Mouse (Mus musculus): ENCODE data around the gene Zfp62. TPM values are rescaled to one million over a fixed set of nuclear protein-coding genes. Genes with fewer than 3 reads are reported as not detected.

Gene Zfp62
- polyA plus RNA-seq, 1 experiment: 5.6 TPM

- no peak overlapping the region for H3K4me3 ChIP-seq
- TF ChIP-seq SRF (IDR thresholded peaks at IDR 0.05; ENCODE audit: control insufficient read depth, insufficient read length, low read depth) (no peak), REST (IDR thresholded peaks at IDR 0.05; ENCODE audit: insufficient read depth, insufficient read length) (no peak), POLR2AphosphoS2 (IDR thresholded peaks at IDR 0.05; ENCODE audit: insufficient read length, low read depth) (no peak), CEBPB (IDR thresholded peaks at IDR 0.05; ENCODE audit: insufficient read depth, poor library complexity, severe bottlenecking) (no peak), USF1 (IDR thresholded peaks at IDR 0.05; ENCODE audit: low read depth) (no peak), MYOG (IDR thresholded peaks at IDR 0.05; ENCODE audit: control insufficient read depth in 1 of 3, insufficient read depth in 1 of 3, insufficient read length in 2 of 3, low read depth in 2 of 3) (no peak), TCF12 (IDR thresholded peaks at IDR 0.05; ENCODE audit: insufficient read depth, poor library complexity, severe bottlenecking) (no peak), TCF3 (IDR thresholded peaks at IDR 0.05; ENCODE audit: insufficient read length, low read depth) (no peak), MAX (IDR thresholded peaks at IDR 0.05; ENCODE audit: low read depth) (no peak), POLR2A (IDR thresholded peaks at IDR 0.05; ENCODE audit: insufficient read length, low read depth) (no peak), E2F4 (IDR thresholded peaks at IDR 0.05; ENCODE audit: insufficient read depth) (no peak), MYOD1 (IDR thresholded peaks at IDR 0.05; ENCODE audit: control insufficient read depth in 1 of 3, insufficient read length in 2 of 3, low read depth in 2 of 3) (no peak)
Observed at GRCm38 (mm10) chr11:49261313-49261855, 58.3 kb downstream of the Zfp62 start.

DNA sequence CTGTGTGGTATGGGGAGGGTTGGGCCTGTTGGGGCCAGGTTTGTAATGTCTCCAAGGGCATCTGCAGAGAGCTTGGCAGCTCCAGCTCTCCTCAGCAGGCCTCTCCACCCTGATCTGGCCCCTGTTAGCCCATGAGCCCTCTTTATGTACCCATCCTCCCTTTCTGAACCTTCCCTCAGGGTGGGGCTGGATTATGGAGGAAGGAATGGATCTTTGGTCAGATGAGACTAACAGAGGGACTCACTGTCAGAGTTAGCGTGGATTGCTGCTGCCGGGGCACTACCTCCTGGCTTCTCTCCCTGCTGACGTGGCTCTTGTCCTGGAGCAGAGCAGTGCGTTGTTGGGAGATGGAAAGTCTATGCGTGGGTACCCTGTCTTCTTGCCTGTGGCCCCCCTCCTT is 59.2 kb downstream of the Zfp62 start:
- peaks cover 5% of the 10 kb centered on the region for H3K79me2 ChIP-seq (ENCODE audit: control insufficient read depth, insufficient read depth)
- H3K4me2 ChIP-seq (ENCODE audit: low read depth): no peak overlapping the region
- H3K4me3 ChIP-seq: no peak overlapping the region
- no peaks in the 10 kb centered on the region for H3K27me3 ChIP-seq (ENCODE audit: control insufficient read depth, insufficient read depth, insufficient read length)
- TF ChIP-seq TCF3 (IDR thresholded peaks at IDR 0.05; ENCODE audit: insufficient read length, low read depth) (no peak), USF1 (IDR thresholded peaks at IDR 0.05; ENCODE audit: low read depth) (no peak), SRF (IDR thresholded peaks at IDR 0.05; ENCODE audit: control insufficient read depth, insufficient read length, low read depth) (no peak), REST (IDR thresholded peaks at IDR 0.05; ENCODE audit: insufficient read depth, insufficient read length) (no peak), E2F4 (IDR thresholded peaks at IDR 0.05; ENCODE audit: insufficient read depth) (no peak), POLR2A (IDR thresholded peaks at IDR 0.05; ENCODE audit: insufficient read length, low read depth) (no peak), POLR2AphosphoS2 (IDR thresholded peaks at IDR 0.05; ENCODE audit: insufficient read length, low read depth) (no peak), MYOG (IDR thresholded peaks at IDR 0.05; ENCODE audit: control insufficient read depth in 1 of 3, insufficient read depth in 1 of 3, insufficient read length in 2 of 3, low read depth in 2 of 3) (no peak), MYOD1 (IDR thresholded peaks at IDR 0.05; ENCODE audit: control insufficient read depth in 1 of 3, insufficient read length in 2 of 3, low read depth in 2 of 3) (no peak), MAX (IDR thresholded peaks at IDR 0.05; ENCODE audit: low read depth) (no peak), CEBPB (IDR thresholded peaks at IDR 0.05; ENCODE audit: insufficient read depth, poor library complexity, severe bottlenecking) (no peak), TCF12 (IDR thresholded peaks at IDR 0.05; ENCODE audit: insufficient read depth, poor library complexity, severe bottlenecking) (no peak)
- no peak overlapping the region for H3ac ChIP-seq (ENCODE audit: control insufficient read depth, insufficient read length)
- peaks cover 19% of the 10 kb centered on the region for H3K36me3 ChIP-seq (ENCODE audit: control insufficient read depth, insufficient read depth)

More at GRCm38 (mm10) chr11:49261313-49261855, 58.3 kb downstream of the Zfp62 start:
- H3ac ChIP-seq (ENCODE audit: control insufficient read depth, insufficient read length): no peak overlapping the region
- peaks cover 5% of the 10 kb centered on the region for H3K79me2 ChIP-seq (ENCODE audit: control insufficient read depth, insufficient read depth)
- H3K36me3 ChIP-seq (ENCODE audit: control insufficient read depth, insufficient read depth): peaks cover 19% of the 10 kb centered on the region
- no peak overlapping the region for H3K4me2 ChIP-seq (ENCODE audit: low read depth)
- no peaks in the 10 kb centered on the region for H3K27me3 ChIP-seq (ENCODE audit: control insufficient read depth, insufficient read depth, insufficient read length)

DNA sequence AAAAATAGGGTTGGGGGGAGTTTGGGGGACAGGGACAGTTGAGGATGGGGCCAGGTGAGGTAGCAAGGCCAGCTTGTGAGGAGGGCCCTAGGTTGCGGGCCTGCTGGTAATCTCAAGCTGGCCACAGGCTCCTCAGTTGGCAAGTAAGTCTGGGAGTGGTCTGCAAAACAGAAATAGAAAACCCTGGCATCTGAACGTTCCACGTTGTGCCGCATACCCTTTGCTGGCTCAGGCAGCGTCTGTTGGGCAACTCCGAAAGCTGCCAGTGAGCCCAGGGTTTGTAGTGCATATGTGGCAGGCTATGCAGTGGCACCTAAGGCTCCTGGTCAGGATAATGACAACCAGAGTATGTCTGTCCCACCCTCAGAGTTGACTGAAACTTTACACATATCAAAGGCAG is 60.1 kb downstream of the Zfp62 start:
- Histone ChIP-seq H3K4me3 (no peak overlapping the region), H3K36me3 (ENCODE audit: control insufficient read depth, insufficient read depth) (peaks cover 16% of the 10 kb centered on the region), H3K4me2 (ENCODE audit: low read depth) (no peak overlapping the region), H3ac (ENCODE audit: control insufficient read depth, insufficient read length) (no peak overlapping the region), H3K79me2 (ENCODE audit: control insufficient read depth, insufficient read depth) (peaks cover 5% of the 10 kb centered on the region), H3K27me3 (ENCODE audit: control insufficient read depth, insufficient read depth, insufficient read length) (no peaks in the 10 kb centered on the region)
- no peak for TF ChIP-seq REST (IDR thresholded peaks at IDR 0.05; ENCODE audit: insufficient read depth, insufficient read length)

DNA sequence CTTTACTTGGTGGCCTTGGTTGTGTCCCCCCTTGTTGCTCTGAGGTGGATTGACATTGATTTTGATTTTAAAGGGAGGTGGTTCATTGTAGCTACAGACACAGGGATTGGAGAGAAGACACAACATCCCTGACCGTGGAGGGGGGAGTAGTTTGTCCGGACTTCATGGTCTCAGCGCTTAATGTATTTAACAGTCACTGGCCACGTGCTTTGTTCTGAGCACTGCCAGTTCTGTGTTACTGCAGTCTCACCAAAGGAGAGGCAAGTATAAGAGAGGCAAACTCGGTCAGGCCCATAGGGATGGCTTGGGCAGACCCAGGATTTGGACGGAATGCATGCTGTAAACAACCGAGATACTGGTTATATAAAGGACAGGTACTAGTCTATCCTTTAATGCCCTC is 61.0 kb downstream of the Zfp62 start:
- Histone ChIP-seq H3K79me2 (ENCODE audit: control insufficient read depth, insufficient read depth) (no peaks in the 10 kb centered on the region), H3K27me3 (ENCODE audit: control insufficient read depth, insufficient read depth, insufficient read length) (no peaks in the 10 kb centered on the region), H3K36me3 (ENCODE audit: control insufficient read depth, insufficient read depth) (peaks cover 9% of the 10 kb centered on the region), H3ac (ENCODE audit: control insufficient read depth, insufficient read length) (no peak overlapping the region), H3K4me3 (no peak overlapping the region), H3K4me2 (ENCODE audit: low read depth) (no peak overlapping the region)
- no peak for TF ChIP-seq CEBPB (IDR thresholded peaks at IDR 0.05; ENCODE audit: insufficient read depth, poor library complexity, severe bottlenecking)
- no peak for TF ChIP-seq TCF3 (IDR thresholded peaks at IDR 0.05; ENCODE audit: insufficient read length, low read depth)
- TF ChIP-seq MYOG (IDR thresholded peaks at IDR 0.05; ENCODE audit: control insufficient read depth in 1 of 3, insufficient read depth in 1 of 3, insufficient read length in 2 of 3, low read depth in 2 of 3): no peak
- no peak for TF ChIP-seq POLR2AphosphoS2 (IDR thresholded peaks at IDR 0.05; ENCODE audit: insufficient read length, low read depth)
- no peak for TF ChIP-seq POLR2A (IDR thresholded peaks at IDR 0.05; ENCODE audit: insufficient read length, low read depth)
- no peak for TF ChIP-seq MYOD1 (IDR thresholded peaks at IDR 0.05; ENCODE audit: control insufficient read depth in 1 of 3, insufficient read length in 2 of 3, low read depth in 2 of 3)
- no peak for TF ChIP-seq REST (IDR thresholded peaks at IDR 0.05; ENCODE audit: insufficient read depth, insufficient read length)
- TF ChIP-seq E2F4 (IDR thresholded peaks at IDR 0.05; ENCODE audit: insufficient read depth): no peak
- TF ChIP-seq USF1 (IDR thresholded peaks at IDR 0.05; ENCODE audit: low read depth): no peak
- TF ChIP-seq MAX (IDR thresholded peaks at IDR 0.05; ENCODE audit: low read depth): no peak
- no peak for TF ChIP-seq TCF12 (IDR thresholded peaks at IDR 0.05; ENCODE audit: insufficient read depth, poor library complexity, severe bottlenecking)

DNA sequence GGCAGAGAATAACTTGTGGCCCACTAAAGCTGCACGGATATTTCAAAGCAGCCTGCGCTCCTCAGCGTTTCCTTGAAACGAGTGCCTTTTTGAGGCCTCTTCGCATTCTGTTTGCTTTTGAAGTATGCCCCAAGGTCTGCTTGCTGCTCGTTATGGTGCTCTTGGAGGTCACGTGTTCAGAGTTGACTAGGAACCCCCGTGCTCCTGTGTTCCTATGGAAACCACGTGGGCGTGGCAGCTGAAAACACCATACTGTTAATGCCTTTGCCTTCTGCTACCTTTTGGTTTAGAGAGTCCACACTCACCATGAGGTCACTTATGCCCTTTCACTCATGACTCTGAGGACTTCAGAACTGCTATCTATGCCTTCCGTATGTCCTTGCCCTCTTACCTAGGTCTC is 61.5 kb downstream of the Zfp62 start:
- TF ChIP-seq CEBPB (IDR thresholded peaks at IDR 0.05; ENCODE audit: insufficient read depth, poor library complexity, severe bottlenecking): no peak
- no peak for TF ChIP-seq POLR2AphosphoS2 (IDR thresholded peaks at IDR 0.05; ENCODE audit: insufficient read length, low read depth)
- TF ChIP-seq MAX (IDR thresholded peaks at IDR 0.05; ENCODE audit: low read depth): no peak
- no peak for TF ChIP-seq E2F4 (IDR thresholded peaks at IDR 0.05; ENCODE audit: insufficient read depth)
- no peak for TF ChIP-seq USF1 (IDR thresholded peaks at IDR 0.05; ENCODE audit: low read depth)
- no peak for TF ChIP-seq SRF (IDR thresholded peaks at IDR 0.05; ENCODE audit: control insufficient read depth, insufficient read length, low read depth)
- no peak for TF ChIP-seq REST (IDR thresholded peaks at IDR 0.05; ENCODE audit: insufficient read depth, insufficient read length)
- TF ChIP-seq MYOD1 (IDR thresholded peaks at IDR 0.05; ENCODE audit: control insufficient read depth in 1 of 3, insufficient read length in 2 of 3, low read depth in 2 of 3): no peak
- TF ChIP-seq TCF3 (IDR thresholded peaks at IDR 0.05; ENCODE audit: insufficient read length, low read depth): no peak
- no peak for TF ChIP-seq MYOG (IDR thresholded peaks at IDR 0.05; ENCODE audit: control insufficient read depth in 1 of 3, insufficient read depth in 1 of 3, insufficient read length in 2 of 3, low read depth in 2 of 3)
- TF ChIP-seq TCF12 (IDR thresholded peaks at IDR 0.05; ENCODE audit: insufficient read depth, poor library complexity, severe bottlenecking): no peak
- TF ChIP-seq POLR2A (IDR thresholded peaks at IDR 0.05; ENCODE audit: insufficient read length, low read depth): no peak

More for the DNA sequence above, 61.5 kb downstream of the Zfp62 start:
- Histone ChIP-seq H3K79me2 (ENCODE audit: control insufficient read depth, insufficient read depth) (no peaks in the 10 kb centered on the region), H3K27me3 (ENCODE audit: control insufficient read depth, insufficient read depth, insufficient read length) (no peaks in the 10 kb centered on the region), H3K4me2 (ENCODE audit: low read depth) (no peak overlapping the region), H3ac (ENCODE audit: control insufficient read depth, insufficient read length) (no peak overlapping the region), H3K36me3 (ENCODE audit: control insufficient read depth, insufficient read depth) (peaks cover 9% of the 10 kb centered on the region), H3K4me3 (no peak overlapping the region)

Data from myocyte (in vitro differentiated cells).